Mouse (Mus musculus) lung, postnatal 0 days (tissue): ENCODE data around the gene Zfp598. TPM values are rescaled to one million over a fixed set of nuclear protein-coding genes. Genes with fewer than 3 reads are reported as not detected.

Source experiments
- ATAC-seq: fragments of 200-750 bp; cut with Nextera tagmentation; 2 replicates; pipeline ENCODE4 v1.8.0; 2017; ENCODE audit warnings: moderate library complexity
- DNase-seq: peaks from one replicate; pipeline ENCODE4 v3.0.0-alpha.2; 2016; ENCODE audit warnings: low spot score
- H3K27ac ChIP-seq: fragments of 300-500 bp; sonication (generic); 2 replicates; pipeline ENCODE4 v1.5.1; 2014; ENCODE audit warnings: antibody characterized with exemption, mild to moderate bottlenecking, low read length, mixed read lengths
- H3K27me3 ChIP-seq: fragments of 300-500 bp; sonication (generic); replicated peaks from 2 replicates; pipeline ENCODE4 v1.6.1; 2014; ENCODE audit warnings: low read length, mixed read lengths; ENCODE audit not compliant: insufficient read depth
- H3K36me3 ChIP-seq: fragments of 300-500 bp; sonication (generic); 2 replicates; pipeline ENCODE4 v1.6.1; 2014; ENCODE audit warnings: low read length, mixed read lengths; ENCODE audit not compliant: insufficient read depth
- H3K4me1 ChIP-seq: fragments of 300-500 bp; sonication (generic); 2 replicates; pipeline ENCODE4 v1.6.1; 2014; ENCODE audit warnings: antibody characterized with exemption, low read depth, low read length, mixed read lengths; ENCODE audit not compliant: insufficient read depth
- H3K4me2 ChIP-seq: fragments of 300-500 bp; sonication (generic); replicated peaks from 2 replicates; pipeline ENCODE4 v1.6.1; 2014; ENCODE audit warnings: low read depth, mild to moderate bottlenecking, low read length, moderate library complexity, mixed read lengths
- H3K4me3 ChIP-seq: fragments of 300-500 bp; sonication (generic); 2 replicates; pipeline ENCODE4 v1.5.1; 2014; ENCODE audit warnings: low read depth, low read length
- H3K9ac ChIP-seq: fragments of 300-500 bp; sonication (generic); replicated peaks from 2 replicates; pipeline ENCODE4 v1.6.1; 2014; ENCODE audit warnings: low read depth, mild to moderate bottlenecking
- H3K9me3 ChIP-seq: fragments of 300-500 bp; sonication (generic); 2 replicates; pipeline ENCODE4 v1.6.1; 2016; ENCODE audit warnings: low read length, mixed read lengths
- CTCF ChIP-seq: IDR thresholded peaks from 2 replicates; pipeline ENCODE4 v1.5.1; 2016; ENCODE audit warnings: antibody characterized with exemption, mild to moderate bottlenecking
- EP300 ChIP-seq: IDR thresholded peaks from 2 replicates; pipeline ENCODE4 v1.6.1; 2016; ENCODE audit warnings: antibody characterized with exemption, mild to moderate bottlenecking, control low read depth
- WGBS: fragments of 180-500 bp; shearing (Covaris S2); extraction: QIAGEN DNeasy Blood & Tissue Kit; methylation state at CpG from one replicate; pipeline ENCODE4 v1.1.7; 2014; 5-methylcytosine and 5-hydroxymethylcytosine counted together
- polyA plus RNA-seq: library from polyadenylated mRNA; unstranded; fragments of >200 nt; fragmentation: Nextera tagmentation; extraction: Ambion mirVana; gene quantifications from 2 replicates; pipeline ENCODE4 v1.2.1, GENCODE M21; 2015

Gene Zfp598
- polyA plus RNA-seq, 1 experiment from 2014 or later: 11.9 TPM

- peak overlapping the region; percentile 30 for H3K4me3 ChIP-seq
- DNase-seq: peak; percentile 70
These were observed 24.4 kb upstream of the Zfp598 start for GRCm38 (mm10) chr17:24644875-24645721.

DNA sequence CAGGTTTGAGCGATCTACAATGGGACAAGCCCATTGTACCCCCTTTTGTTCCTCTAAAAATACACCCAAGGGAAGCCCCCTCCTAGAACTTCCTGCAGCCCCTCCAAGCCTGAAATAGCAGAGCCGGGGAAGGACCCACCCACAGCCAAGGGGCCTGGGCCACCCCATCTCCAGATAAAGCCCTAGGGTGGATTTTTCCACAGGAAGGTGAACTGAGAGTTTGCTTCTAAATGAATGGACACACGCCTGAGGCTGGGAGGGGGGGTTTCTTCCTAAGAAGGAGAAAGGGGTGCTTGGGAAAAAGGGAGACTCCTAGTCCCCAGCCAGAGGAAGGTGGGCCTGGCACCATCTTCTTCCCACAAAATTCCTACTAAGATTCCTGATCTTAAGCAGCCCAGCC lies 23.6 kb upstream of the Zfp598 start:
- peak overlapping the region; percentile 46; the same call in 1 of the 2 replicates for H3K4me2 ChIP-seq
- H3K4me3 ChIP-seq: no peak overlapping the region
- H3K36me3 ChIP-seq: peaks cover 12% of the 10 kb centered on the region
- TF ChIP-seq EP300: peak; percentile 62
- TF ChIP-seq CTCF: no peak
- peak overlapping the region; percentile 92 for H3K27ac ChIP-seq
- H3K27me3 ChIP-seq: no peaks in the 10 kb centered on the region
- H3K9ac ChIP-seq: peak overlapping the region; percentile 32; the same call in 1 of the 2 replicates
- no peak for DNase-seq
- no peak; the same call in 1 of the 2 replicates for ATAC-seq
- 71% methylated on average over 3 of the region's 3 CpGs for WGBS
- peaks cover 30% of the 10 kb centered on the region for H3K4me1 ChIP-seq
- no peaks in the 10 kb centered on the region for H3K9me3 ChIP-seq

More at GRCm38 (mm10) chr17:24644875-24645721, 24.4 kb upstream of the Zfp598 start:
- H3K4me2 ChIP-seq: peak overlapping the region; percentile 46
- H3K27ac ChIP-seq: peak overlapping the region; percentile 92
- peak; percentile 86 for TF ChIP-seq EP300
- no peak for TF ChIP-seq CTCF
- peaks cover 24% of the 10 kb centered on the region for H3K4me1 ChIP-seq
- no peaks in the 10 kb centered on the region for H3K27me3 ChIP-seq
- peak; percentile 72 for ATAC-seq
- H3K36me3 ChIP-seq: peaks cover 20% of the 10 kb centered on the region
- WGBS: 51% methylated on average over 9 of the region's 9 CpGs
- H3K9ac ChIP-seq: peak overlapping the region; percentile 34; the same call in 1 of the 2 replicates
- no peaks in the 10 kb centered on the region for H3K9me3 ChIP-seq

- Histone ChIP-seq H3K36me3 (peaks cover 12% of the 10 kb centered on the region), H3K4me2 (no peak overlapping the region), H3K27ac (peak overlapping the region; percentile 92), H3K9me3 (no peaks in the 10 kb centered on the region), H3K4me3 (no peak overlapping the region), H3K27me3 (no peaks in the 10 kb centered on the region), H3K9ac (no peak overlapping the region; the same call in 1 of the 2 replicates), H3K4me1 (peaks cover 32% of the 10 kb centered on the region)
- DNase-seq: no peak
- no peak for ATAC-seq
- TF ChIP-seq CTCF (no peak), EP300 (no peak)
- WGBS: 75% methylated on average over 4 of the region's 4 CpGs
These were observed 23.1 kb upstream of the Zfp598 start for GRCm38 (mm10) chr17:24646381-24646780.

DNA sequence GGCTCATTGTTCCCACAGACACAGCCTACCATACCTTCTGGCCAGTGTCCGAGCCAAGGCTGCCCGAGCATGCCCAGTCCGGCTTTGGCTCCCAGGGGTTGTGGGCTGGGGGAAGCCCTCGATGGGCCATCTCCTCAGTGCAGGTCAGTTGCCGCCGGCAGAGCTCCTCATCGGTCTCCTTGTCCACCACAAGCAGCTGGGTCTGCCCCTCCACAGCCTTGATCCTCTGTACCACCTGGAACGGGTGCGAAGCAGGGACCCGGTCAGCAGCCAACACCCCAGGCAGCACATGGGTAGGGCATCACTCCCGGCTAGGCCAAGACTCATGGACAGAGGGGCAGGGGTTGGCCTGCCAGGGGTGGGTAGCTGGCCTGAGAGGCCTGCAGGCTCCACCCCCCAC lies 22.0 kb upstream of the Zfp598 start:
- Histone ChIP-seq H3K9ac (peak overlapping the region; percentile 21), H3K36me3 (peaks cover 12% of the 10 kb centered on the region), H3K4me2 (peak overlapping the region; percentile 95), H3K27ac (peak overlapping the region; percentile 72), H3K4me3 (peak overlapping the region; percentile 26), H3K4me1 (peaks cover 32% of the 10 kb centered on the region), H3K27me3 (no peaks in the 10 kb centered on the region), H3K9me3 (no peaks in the 10 kb centered on the region)
- DNase-seq (no peak), ATAC-seq (no peak)
- TF ChIP-seq EP300 (no peak), CTCF (no peak)
- WGBS: 62% methylated on average over 11 of the region's 11 CpGs

DNA sequence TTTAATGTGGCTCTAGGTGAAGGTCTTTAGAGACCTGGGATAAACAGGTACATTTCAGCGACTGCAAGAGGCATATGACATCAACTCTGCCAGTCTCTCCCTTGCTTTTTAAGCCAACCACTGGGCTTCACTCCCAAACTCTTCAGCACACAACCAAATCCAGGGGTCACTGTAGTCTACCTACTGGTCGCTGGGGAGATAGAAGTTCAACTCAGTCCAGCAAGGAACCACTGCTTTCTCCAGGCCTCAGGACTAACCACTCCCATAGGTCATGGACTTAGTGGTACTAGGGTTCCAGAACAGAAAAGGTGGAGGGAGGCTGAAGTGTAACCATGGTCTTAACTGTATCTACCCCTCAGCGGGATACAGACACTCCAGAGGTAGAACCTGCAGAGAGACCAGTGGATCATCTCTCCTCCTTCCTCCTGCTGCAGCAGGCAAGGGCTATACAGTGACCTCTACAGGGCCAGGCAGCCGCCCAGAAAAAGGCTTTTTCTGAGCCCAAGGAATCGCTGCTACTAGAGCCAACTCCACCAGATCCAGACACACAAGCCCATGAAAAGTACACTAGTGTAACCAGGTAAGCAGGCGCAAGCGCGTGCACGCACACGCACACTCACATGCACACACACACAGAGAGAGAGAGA lies 20.6 kb upstream of the Zfp598 start:
- Histone ChIP-seq H3K9ac (peak overlapping the region; percentile 74), H3K4me2 (peak overlapping the region; percentile 95), H3K27ac (peak overlapping the region; percentile 87), H3K36me3 (peaks cover 8% of the 10 kb centered on the region; the same call in 1 of the 2 replicates), H3K27me3 (no peaks in the 10 kb centered on the region), H3K9me3 (no peaks in the 10 kb centered on the region), H3K4me1 (peaks cover 28% of the 10 kb centered on the region), H3K4me3 (peak overlapping the region; percentile 90)
- no peak for DNase-seq
- TF ChIP-seq EP300: no peak
- TF ChIP-seq CTCF: peak; percentile 50
- no peak for ATAC-seq
- WGBS: 63% methylated on average over 10 of the region's 10 CpGs

DNA sequence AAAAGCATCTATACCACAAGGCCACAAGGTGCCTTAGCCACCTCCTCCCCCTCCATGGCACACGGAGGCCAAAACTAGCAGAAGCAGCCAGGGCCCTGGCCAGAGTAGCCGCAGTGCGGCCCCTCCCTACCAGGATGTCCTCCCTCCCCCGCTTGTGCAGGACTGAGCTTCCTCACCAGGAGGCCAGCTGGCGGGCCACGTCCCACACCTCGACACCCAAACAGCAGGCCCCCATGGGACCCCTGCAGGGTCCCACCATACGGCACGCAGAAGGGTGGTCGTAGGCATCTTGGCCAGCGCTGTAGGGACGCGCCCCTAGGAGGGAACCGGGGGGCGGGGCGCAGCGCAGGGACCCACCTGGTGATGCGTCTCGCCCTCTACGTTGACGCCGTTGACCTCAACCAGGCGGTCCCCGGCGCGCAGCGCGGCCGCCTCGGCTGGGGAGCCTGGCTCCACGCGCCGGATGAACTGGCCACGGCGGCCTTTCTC lies 19.9 kb upstream of the Zfp598 start:
- peak overlapping the region; percentile 74 for H3K9ac ChIP-seq
- ATAC-seq (peak; percentile 18), DNase-seq (peak; percentile 68)
- under 1% methylated on average over 19 of the region's 35 CpGs for WGBS
- peak overlapping the region; percentile 95 for H3K4me2 ChIP-seq
- H3K4me1 ChIP-seq: peaks cover 22% of the 10 kb centered on the region
- peaks cover 8% of the 10 kb centered on the region; the same call in 1 of the 2 replicates for H3K36me3 ChIP-seq
- H3K4me3 ChIP-seq: peak overlapping the region; percentile 90
- no peaks in the 10 kb centered on the region for H3K9me3 ChIP-seq
- H3K27ac ChIP-seq: peak overlapping the region; percentile 87
- TF ChIP-seq CTCF: peak; percentile 15
- TF ChIP-seq EP300: no peak
- no peaks in the 10 kb centered on the region for H3K27me3 ChIP-seq
